Mouse (Mus musculus) left cerebral cortex, adult 18-20 months (tissue): ENCODE results near the gene Tnrc18. TPM values are rescaled to one million over a fixed set of nuclear protein-coding genes. Genes with fewer than 3 reads are reported as not detected.

Experiments used
- DNase-seq, 2 experiments: peaks; one replicate each; pipeline ENCODE4 v3.0.0; 2021 to 2022; ENCODE audit warnings: low spot score in 2 of 2, mixed read lengths in 1 of 2
- total RNA-seq, 2 experiments: library from RNA; stranded (reverse); gene quantifications; 2 replicates each; pipeline ENCODE4 v1.2.3; 2021

Tnrc18 gene
- total RNA-seq, 2 experiments from 2014 or later = 116 to 122 TPM

GRCm38 (mm10) chr5:142728301-142728700, 89.2 kb downstream of the Tnrc18 start:
- DNase-seq = no peak

DNA sequence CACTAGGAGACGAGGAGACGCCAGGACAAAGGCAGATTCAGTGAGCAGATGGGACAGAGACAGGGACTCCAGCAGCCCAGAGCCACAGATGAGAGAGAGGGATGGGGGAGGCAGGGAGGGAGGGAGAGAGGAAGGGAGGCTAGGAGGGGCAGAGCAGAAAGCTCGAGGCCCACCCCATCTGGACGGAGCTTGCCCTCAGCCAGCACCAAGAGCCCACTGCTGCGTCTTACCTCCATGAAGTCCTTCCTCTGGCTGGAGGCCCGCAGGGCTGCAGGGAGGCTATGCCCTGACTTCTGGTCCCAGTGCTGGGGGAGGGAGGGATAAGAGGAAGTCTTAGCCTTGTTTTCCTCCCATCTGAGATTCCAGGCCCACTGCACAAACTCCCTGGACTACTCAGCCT, 90.7 kb downstream of the Tnrc18 start:
- DNase-seq = no peak

DNA sequence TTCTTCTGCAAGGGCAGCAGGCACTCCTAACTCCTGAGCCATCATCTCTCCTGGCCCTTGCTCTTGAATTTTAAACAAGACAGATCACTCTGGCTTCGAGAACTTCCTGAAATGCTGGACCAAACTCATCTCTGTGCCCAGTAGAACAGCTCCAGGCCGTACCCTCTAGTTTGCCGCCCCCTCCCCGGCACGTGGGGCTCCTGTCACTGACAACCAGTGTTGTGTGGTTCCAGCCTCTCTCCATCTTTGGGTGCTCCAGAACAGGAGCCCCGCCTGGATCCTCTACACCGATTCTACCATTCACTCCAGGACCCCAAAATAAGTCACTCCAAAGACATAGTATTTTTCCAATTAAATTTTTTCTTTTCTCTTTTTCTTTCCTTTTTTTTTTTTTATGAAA, 93.2 kb downstream of the Tnrc18 start:
- DNase-seq = no peak

- DNase-seq = peak in 1 of 2 experiments; percentile 50
Measured at GRCm38 (mm10) chr5:142723520-142724133, 93.8 kb downstream of the Tnrc18 start.

- no peak for DNase-seq
Measured at GRCm38 (mm10) chr5:142719897-142720296, 97.6 kb downstream of the Tnrc18 start.

DNA sequence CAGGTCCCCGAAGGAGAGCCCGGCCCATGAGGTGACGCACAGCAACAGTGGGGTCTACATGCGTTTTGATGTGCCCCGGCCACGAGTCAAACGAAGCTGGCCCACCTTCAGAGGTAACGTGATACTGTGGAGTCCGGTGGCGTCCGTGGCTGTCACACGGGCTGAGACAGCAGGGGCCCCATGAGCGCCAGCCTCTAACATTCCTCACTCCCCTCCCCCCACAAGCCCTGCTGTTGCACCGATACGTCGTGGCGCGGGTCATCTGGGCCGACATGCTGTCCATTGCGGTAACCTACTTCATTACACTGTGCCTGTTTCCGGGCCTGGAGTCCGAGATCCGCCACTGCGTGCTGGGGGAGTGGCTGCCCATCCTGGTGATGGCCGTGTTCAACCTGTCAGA, 99.0 kb downstream of the Tnrc18 start:
- DNase-seq = no peak

GRCm38 (mm10) chr5:142718037-142718436, 99.4 kb downstream of the Tnrc18 start:
- DNase-seq = peak; percentile 79 to 87

GRCm38 (mm10) chr5:142716056-142716455, 101.4 kb downstream of the Tnrc18 start:
- no peak for DNase-seq

GRCm38 (mm10) chr5:142715059-142715458, 102.4 kb downstream of the Tnrc18 start:
- no peak for DNase-seq

DNA sequence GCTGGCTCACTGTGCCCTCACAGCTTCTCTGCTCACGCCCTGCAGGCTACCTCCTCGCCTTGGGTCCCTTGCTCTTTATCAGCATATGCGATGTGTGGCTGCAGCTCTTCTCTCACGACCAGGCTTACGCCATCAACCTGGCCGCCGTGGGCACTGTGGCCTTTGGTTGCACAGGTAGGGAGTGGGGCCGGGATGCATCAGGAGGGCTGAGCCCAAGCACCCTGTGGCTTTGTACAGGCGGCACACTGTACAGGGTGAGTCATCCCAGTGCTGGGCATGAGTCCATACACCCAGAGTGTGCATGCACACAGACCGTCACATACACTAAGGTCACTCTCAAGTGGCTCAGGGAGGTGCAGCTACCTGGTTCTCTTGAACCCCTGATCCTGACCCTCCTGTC, 103.5 kb downstream of the Tnrc18 start:
- no peak for DNase-seq

GRCm38 (mm10) chr5:142712373-142712772, 105.1 kb downstream of the Tnrc18 start:
- no peak for DNase-seq

- DNase-seq = no peak
Measured at GRCm38 (mm10) chr5:142709436-142709835, 108.0 kb downstream of the Tnrc18 start.

DNA sequence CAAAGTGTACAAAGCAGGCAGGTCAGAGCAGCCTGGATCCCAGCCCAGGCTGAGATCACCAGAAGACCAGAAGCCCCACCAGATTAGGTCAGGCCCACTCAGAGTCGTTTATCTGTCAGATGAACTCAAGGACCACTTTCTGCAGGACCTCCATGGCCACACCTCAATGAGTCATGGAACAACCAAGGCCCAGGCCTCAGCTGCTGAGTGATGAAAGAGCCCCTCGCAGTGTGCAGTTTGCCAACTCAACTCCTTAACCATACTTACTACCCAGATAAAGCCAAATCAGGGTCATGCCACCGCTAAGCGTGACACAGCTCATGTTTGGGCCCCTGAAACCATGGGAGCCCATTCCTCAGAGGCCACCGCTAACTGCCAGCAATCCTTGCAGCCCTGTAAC, 109.8 kb downstream of the Tnrc18 start:
- no peak for DNase-seq

- DNase-seq = peak; percentile 67 to 74
Measured at GRCm38 (mm10) chr5:142703569-142703968, 113.9 kb downstream of the Tnrc18 start.

- DNase-seq = no peak
Measured at GRCm38 (mm10) chr5:142702511-142703138, 114.8 kb downstream of the Tnrc18 start.

GRCm38 (mm10) chr5:142701651-142702510, 115.6 kb downstream of the Tnrc18 start:
- no peak for DNase-seq

DNA sequence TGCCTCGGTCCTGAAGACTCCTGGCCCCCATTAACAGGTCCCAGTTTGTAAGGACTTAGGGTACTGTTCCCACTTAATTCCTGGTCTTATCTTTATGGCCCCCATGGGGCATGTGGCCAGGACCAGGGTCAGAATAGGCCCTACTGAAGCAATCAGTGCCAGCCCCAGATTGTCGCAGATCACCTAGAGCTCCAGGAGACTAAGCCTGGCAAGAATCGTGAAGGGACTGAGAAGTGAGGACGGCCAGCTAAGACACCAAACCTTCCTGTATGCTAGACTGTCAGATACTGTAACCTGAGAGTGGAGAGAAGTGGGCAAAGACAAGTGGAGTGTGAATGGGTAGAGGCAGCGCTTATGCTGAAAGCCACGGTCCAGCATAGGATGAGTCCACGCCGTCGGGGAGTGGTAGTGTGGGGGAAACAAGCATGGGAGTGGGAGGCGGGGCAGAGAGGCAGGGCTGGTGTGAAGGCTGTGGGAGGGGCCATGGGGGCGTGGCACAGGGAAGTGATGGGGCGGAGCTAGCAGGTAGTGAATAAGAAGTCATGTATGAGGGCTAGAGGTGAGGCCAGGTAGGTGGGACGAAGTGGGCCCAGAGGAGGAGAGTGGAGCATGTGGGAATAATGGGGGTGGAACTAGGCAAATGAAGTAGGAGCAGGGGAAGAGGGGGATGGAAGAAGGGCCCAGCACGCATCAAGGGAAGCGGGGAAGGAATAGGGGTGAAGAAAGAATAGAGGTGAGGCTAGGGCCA, 116.4 kb downstream of the Tnrc18 start:
- DNase-seq = no peak

GRCm38 (mm10) chr5:142697742-142698141, 119.7 kb downstream of the Tnrc18 start:
- peak in 1 of 2 experiments; percentile 26 for DNase-seq

- peak; percentile 79 to 82 for DNase-seq
Measured at GRCm38 (mm10) chr5:142696865-142697264, 120.6 kb downstream of the Tnrc18 start.

DNA sequence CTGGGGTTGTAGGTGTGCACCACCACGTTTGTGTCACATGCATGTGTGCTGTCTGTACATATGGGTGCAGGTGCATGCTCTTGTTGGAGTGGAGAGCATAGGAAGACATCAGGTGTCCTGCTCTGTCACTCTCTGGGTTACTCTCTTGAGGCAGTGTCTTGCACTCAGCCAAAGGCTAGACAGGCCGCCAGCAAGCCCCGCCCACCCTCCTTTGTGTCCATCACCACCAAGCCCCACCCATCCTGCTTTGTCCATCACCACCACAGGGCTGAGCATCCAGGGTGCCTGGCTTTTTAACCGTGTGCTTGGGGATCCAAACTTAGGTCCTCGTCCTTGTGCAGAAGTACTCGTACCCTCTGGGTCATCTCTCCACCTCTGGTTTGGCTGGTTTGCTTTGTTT, 121.2 kb downstream of the Tnrc18 start:
- DNase-seq = no peak

- no peak for DNase-seq
Measured at GRCm38 (mm10) chr5:142694627-142695340, 122.7 kb downstream of the Tnrc18 start.
